Mouse (Mus musculus) adrenal gland, postnatal 14 days (tissue): ENCODE data around the gene Itpr2. TPM values are rescaled to one million over a fixed set of nuclear protein-coding genes. Genes with fewer than 3 reads are reported as not detected.

Experiments used
- DNase-seq: peaks from one replicate; pipeline ENCODE4 v3.0.0; 2021; ENCODE audit warnings: mixed read lengths
- total RNA-seq: library from RNA; stranded (reverse); gene quantifications from 2 replicates; pipeline ENCODE4 v1.2.3, GENCODE M21; 2021

Itpr2 gene
- total RNA-seq, 1 experiment from 2014 or later, result 93.3 TPM

DNA sequence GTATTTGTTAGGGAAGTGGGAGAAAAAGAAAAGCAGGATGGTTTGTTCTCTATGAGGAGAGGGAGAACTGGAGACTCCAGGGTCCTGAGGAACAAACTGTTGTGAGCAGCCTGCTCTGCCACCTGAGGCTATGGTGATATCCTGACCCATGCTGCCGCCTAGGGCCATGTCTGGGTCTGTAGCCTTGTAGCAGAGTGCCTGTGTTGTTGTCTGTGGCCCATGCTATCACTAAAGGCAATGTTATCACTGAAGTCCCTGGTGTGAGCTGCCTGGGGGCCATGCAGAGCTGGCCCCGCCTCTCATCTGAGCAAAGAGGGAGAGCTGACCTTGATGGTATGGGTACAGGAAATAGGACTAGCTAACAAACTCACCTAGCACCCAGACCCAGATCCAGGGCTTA lies 7.9 kb upstream of the Itpr2 start:
- DNase-seq, result no peak

DNA sequence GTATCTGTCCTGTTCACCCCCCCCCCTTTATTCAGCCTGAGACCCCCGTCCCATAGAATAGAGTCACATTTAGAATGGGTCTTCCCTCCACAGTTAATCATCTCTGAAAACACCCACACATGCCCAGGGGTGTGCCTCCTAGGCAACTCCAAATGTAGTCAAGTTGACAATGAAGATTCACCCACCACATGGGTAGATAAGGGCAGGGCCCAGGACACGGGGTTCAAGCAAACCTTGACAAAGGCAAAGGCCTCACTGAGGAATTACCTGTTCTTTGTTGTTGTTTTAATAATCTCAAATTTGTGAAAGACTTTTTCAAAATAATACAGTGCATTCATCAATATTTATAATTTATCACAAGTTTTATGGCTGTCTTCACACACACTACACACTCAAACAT lies 2.4 kb upstream of the Itpr2 start:
- DNase-seq, result no peak

DNA sequence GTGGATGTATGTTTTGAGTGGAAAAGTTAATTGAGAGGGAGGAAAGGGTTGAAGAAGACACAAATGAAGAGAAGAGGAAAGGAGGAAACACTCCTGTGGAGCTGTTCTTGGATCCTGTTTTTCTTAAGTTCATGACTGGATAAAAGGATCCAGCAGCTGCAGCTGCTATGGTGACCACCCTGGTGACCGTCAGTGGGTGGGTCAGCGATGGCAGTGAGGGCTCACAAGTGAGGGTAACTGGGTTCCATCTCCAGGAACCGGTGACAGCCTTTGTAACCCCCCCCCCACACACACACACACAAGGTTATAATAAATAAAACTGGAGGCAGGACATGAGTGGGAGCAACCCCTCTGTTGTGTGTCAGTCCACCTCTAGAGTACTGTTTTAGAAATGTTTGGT lies 833 bp upstream of the Itpr2 start:
- DNase-seq, result no peak

DNA sequence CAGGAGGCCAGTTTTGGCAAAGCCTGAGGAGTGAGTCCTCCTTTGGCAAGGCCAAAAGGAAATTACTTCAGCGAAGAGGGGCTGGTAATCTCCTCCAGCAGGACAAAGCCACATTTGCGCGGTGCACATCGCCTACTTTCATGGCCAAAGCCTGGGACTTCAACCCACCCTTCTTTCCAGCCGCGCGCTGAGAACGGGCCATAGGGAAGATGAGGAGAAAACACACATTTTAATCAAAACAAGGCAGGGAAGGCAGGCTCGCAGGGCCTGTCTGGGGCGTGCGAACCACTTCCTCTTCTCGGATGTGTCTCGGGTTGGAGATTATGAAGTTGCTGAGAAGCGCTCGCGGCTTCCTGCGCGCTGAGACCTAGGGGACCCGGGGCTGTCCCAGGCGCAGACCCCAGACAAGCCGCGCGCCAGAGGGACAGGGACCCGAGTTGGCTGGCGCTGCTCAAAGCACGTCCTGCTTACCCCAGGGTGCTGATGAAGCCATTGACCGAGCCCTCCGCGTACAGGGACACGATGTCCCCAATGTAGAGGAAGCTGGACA lies 632 bp downstream of the Itpr2 start:
- peak; percentile 61 for DNase-seq

DNA sequence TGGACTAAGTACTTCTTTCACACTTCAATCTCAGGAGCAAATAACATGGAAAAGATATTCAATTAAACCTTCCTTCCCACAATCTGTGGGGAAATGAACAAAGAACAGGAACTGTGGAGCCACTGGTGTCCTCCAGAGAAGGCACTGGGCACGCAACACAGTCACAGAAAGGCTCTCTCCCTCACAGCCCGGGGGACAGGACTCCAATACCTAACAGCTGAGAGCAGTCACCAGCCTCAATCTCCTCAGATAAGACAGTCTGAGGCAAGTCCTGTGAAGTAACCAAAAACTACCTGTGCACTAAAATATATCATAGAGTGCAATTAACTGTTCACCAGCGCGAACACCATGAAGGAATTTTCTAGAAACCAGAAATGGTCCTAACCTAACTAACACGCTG lies 1.3 kb downstream of the Itpr2 start:
- DNase-seq, result peak; percentile 48

DNA sequence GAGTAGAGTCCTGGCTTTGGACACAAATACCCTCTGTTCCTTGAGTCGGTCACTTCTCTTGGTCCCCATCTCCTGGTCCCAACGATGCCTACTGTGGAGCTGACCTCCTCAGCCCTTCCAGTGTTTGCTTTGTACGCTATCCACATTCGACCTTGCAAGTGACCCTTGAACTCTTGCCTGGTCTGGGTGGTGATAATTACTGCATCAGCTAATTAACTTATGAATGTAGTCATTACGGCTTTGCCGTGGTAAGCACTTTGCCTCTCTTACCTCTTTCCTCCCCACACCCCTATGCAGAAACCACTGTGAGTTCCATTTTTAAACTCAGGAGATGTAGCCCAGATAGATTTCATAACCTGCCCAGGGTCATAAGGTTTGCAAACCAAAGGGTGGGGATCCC lies 1.8 kb downstream of the Itpr2 start:
- DNase-seq, result no peak

DNA sequence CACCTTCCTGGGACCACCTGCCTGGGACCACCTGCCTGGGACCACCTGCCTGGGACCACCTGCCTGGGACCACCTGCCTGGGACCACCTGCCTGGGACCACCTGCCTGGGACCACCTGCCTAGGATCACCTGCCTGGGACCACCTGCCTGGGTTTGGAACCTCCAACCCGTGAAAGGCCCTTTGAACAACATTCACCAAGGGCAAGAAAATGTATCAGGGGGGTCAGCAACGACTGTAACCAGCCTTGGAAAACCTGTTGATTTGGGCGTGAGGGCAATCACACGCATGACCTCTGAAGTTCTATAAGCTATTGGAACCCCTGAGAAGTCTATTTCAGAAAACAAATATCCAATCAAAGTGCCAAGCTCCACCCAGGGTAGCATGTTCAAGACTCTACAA lies 2.5 kb downstream of the Itpr2 start:
- DNase-seq, result no peak

DNA sequence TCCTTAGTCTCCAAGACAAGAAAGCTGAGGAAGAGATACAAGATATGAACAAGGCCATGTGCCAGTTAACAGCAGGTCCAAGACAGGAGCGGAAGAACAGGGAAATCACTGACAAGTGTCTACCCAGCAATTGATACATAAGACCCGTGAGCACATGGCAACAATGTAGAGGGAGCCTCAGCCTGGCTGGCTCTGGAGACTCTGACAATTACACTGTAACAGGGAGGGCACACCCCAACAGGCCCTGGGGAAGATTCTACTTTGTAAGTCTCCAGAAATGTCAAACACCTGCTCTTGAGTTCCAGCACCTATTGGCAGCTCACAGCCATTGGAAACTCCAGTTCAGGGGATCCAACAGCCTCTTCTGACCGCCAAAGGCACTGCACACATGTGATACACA lies 3.6 kb downstream of the Itpr2 start:
- DNase-seq, result no peak

DNA sequence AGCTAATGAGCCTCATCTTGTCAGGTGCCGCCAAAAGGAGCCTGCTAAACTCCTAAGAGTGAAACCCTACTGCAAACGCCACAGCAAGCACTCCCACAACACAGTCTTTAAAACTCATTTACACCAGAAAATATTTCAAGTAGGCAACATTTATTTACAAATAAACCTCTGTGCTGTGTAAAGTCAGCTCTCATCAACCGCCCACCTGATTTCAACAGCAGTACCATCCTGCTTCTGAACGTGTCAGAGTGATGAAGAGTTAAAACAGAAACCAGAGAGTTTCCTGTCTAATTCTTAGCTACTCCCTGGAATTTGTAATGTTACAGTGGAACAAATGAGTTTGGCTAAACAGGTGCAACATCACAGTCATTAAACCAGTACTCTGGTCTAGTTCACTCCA lies 4.2 kb downstream of the Itpr2 start:
- DNase-seq, result no peak

DNA sequence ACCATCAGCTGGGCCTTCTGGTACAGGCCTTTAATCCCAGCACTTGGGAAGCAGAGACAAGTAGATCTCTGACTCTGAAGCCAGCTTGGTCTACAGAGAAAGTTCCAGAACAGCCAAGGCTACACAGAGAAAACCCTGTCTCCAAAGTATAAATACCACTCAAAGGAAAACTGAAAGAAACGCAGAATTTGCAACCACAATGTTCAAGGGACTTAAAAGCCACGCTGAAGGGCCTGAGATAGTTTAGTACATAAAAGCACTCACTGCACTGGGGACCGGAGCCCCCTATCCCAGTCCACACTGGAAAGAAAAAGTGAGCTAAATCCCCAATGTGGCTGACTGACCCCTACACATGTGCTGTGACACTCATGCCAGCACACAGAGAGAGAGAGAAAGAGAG lies 4.6 kb downstream of the Itpr2 start:
- DNase-seq, result no peak

DNA sequence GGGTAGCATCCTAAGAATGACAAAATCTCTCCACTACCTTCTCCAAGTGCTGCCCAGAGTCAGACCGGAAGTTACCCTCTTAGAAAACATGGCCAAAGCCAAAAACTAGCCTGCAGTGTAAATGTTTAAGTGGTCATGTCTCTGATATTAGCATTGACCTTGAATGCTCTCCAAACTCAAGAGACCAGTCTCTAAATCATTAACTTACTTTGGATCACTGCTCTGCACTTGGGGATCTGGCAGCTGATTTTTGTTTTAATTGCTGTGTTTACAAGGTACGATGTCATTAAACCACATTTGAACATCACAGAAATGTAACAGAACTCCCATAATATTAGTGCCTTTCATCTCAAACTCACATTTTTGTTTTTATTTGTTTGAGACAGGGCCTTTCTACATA lies 10.3 kb downstream of the Itpr2 start:
- no peak for DNase-seq

DNA sequence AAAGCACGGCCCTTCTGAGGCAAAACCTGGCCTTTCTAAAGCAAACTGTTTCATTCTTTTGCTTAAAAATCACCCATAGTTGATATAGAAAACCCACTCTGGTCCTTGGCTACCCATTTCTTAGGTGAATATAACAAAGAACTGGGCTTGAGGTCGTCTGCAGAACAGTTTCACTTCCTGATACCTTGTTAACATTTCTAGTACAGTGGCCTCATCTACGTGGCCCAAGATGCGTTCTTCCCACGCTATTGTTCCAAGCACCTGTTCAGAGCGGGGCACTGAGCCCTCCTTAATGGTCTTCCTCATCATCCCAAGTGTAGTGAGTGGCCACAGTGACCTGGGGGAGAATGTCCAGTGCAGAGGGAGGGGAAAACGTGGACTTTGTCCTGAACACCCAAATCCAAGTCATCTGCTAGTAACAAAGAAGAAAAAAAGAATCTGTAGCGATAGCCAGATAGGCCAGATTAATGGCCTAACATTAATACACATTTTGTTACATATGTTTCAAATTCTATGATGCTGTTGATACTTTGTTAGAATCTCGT lies 11.5 kb downstream of the Itpr2 start:
- DNase-seq, result no peak

DNA sequence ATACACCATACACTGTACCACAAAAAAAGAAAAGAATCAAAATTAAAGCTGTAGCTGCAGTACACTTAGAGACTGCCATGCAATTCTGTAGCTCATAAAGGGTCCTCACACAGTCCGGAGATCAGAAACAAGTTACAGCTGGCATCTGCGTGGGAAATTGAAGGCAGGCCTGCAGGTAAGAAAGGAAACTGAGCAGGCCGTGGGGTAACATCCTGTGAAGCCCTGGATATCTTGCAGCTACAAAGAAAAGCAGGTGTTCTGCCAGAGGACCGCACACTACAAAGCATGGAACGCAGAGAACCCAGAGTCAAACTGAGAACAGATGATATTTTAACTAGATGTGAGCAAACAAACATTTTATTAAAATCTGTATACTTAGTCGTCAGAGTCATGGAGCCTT lies 12.2 kb downstream of the Itpr2 start:
- no peak for DNase-seq

DNA sequence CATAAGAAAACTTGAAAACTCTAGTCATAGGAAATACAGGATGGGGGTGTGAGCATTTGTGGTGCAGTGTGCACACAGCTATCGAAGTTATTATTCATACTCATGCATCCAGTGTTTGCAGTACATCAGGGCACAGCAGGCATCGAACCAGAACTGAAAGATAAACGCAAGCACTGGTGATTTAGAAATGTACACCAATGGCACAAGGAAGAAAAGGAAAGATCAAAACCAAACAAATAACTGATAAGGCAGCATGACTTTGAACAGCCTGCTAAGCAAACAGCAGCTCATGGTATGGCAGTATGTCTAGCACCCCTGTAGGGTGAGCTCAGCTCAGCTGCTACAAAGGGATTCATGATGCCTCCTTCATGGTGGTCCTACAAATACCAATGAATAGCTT lies 13.3 kb downstream of the Itpr2 start:
- no peak for DNase-seq

DNA sequence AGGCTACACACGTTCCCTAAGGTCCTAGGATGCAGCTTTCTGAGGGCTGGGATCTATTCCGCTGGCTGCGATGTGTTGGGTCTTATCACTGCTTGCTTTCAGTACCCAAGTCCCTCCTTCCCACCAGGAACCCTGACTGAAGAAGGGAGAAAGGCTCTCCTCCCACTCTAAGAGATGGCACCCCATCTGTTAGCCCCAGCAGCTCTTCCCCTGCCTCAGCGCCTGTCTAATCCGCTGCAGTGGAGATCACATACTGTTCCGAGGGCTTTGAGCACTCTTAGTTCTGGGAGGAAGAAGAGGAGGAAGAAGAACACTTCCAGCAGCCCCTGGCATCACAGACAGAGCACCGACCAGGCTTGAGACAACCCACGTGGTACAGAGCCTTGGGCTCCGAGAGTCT lies 14.9 kb downstream of the Itpr2 start:
- DNase-seq, result no peak

DNA sequence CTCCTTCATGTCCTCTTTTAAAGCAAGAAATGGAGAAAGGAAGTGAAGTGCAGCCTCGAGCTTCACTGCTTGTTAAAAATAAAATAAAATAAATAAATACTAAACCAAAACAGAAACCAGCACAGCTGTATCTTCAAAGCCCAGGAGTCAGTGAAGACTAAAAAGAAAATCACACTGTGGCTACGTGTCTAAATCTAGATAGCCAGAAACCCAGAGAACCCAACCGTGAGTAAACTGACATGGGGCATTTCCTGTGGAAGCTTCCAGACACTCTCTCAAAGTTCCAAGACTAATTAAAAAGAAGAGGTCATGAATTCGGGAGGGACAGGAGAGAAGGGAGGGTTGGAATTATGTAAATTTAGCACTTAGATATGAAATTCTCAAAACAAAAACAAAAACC lies 15.9 kb downstream of the Itpr2 start:
- no peak for DNase-seq

DNA sequence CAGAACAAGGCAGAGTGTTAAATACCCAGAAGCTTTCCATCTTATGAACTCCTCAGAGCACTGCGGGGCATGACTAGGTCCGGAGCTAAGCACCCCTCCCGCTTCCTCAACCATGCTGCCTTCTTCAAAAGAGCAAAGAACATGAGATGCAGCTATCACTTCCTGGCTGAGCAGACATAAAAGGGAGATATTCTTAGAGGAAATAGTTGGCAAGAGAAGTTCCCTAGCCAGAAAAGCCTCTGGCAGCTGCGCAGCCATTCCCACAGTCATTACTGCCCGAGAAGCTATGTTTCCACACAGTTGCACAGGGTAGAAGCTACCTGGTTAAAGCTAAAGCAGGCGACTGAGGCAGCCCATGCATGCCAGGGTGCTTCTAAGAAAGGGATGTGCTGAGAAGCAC lies 20.6 kb downstream of the Itpr2 start:
- no peak for DNase-seq

DNA sequence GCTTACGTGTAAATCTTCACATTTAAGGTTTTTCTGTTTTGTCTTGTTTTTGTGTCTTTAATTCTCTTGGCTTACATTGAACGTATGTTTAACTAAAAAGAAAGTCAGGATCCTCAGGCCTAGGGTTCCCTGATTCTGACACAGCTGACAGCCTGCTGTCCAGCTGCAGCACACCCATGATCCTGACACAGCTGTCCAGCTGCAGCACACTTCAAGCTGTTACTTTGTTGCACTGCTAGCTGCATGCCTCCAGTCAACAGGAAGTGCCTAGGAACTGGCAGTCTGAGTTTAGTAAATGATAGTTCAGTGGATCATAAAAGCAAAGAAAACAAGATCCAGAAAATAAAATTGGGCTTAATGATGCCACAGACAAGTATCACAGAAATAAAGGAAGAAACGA lies 21.1 kb downstream of the Itpr2 start:
- DNase-seq, result no peak

DNA sequence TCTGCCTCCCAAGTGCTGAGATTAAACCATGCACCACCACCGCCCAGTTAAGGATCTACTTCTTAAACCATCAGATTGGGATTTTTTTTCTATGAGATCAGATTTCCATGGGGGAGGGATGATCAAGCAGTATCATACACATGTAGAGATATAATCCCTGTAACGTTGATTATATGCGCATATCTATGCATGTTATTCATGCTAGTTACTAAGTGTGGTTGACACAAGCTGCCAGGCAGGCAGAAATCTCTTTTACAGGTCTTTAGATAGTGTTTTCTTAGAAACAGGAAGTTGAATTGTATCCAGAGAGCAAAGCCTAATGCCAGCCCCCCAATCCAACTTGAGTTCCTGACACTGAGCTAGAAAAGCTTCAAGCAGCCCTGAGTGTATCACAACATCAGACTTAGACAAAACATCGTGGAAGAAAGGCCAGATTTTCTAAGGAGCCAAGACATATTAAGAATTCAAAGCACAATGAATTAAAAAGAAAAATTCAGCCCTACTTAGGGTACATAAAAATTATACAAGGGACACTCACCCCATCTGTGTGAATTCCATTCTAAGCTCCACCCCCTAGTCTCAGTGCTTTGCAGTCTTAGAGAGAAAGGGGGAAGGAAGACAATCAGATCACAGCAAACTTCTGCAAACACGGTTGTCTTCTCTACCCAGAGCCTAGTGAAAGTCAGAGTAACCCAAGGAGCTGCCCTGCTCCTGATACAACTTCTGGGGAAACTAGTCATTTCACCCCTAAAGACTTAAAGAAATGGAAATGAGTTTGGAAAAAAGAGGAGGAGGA lies 22.9 kb downstream of the Itpr2 start:
- no peak for DNase-seq

DNA sequence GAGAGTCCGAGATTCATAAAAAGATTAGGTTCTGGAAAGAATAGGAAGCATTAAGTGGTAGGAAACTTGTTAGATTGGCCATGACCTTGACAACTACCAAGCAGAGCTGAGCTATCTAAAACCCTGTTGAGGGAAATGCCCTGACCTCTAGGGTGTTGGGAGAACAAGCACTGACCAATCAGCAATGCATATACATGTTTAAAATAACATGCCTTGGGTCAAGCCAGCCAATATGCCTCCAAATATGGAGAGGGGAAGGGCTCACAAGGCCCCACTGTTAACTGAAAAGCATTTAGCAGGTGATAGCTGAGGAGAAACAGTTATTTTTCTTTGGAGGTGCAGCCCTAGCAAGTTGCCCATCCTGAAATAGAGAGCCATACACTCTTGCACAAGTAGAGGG lies 25.2 kb downstream of the Itpr2 start:
- DNase-seq, result no peak

DNA sequence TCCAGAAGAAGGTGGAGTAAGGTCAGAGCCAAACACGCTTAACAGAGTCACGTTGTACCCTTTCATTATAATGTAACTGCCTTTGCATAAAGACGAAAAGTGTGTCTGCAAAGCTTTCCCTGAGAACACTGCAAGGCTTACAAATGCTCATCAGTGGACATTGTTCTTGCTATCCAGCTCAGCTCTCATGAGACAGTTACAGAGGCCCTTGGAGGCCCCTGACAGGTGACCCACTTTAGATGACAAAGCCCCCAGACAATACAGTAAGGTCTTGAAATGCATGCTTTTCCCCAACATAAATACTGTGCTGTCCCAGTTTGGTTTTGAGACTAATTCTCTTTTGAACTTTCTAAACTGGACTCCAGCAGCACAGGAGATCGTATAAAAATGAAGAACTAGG lies 27.9 kb downstream of the Itpr2 start:
- DNase-seq, result no peak

DNA sequence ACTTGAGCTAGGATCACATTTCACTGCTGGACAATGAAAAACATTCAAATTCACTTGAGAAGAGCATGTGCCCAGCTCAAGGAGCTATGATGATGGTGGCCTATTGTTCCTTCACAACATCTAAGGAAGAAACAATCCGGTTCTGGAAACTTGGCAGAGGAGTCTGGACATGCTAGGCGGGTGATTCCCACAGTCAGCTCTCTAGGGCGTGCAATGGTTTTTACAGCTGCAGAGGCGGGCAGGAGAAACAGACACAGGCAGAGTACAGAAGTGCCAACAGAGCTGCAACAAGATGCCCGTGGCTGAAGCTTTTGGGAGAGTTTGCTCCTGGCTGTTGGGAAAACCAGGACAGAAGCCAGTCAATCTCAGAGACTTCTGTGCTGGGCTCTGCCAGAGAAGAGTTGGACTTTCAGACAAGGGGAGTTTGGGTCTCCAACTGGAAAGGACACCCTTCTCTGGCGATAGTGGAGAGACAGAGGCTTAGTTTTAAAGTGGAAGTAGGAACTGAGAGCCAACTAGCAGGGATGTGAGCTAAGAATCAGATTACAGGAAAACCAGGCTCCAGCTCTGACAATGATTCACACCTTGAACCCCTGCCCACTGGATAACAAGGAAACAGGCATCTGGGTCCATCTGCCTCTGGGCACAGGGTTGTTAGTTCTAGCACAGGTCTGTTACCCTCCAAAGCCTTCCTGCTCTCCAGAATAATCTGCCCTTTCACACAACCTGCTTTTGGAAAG lies 28.6 kb downstream of the Itpr2 start:
- DNase-seq, result no peak

DNA sequence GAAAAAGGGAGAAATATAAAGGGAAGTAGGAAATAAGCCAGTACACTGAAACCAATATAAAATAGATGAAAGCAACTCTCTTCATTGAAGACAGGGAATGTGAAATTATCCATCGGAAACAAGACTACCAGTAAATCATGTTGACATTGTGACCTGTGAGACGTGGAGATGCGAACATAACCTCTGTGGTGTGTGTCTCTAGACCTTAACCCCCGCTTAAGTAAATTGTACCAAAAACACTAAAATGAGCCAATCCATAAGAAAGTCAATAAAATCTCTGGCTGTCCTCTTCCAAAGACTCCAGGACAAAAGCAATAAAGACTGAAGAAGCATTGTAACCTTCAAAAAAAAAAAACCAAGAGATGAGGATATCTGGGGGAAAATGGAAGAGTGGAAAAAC lies 31.6 kb downstream of the Itpr2 start:
- DNase-seq, result no peak

DNA sequence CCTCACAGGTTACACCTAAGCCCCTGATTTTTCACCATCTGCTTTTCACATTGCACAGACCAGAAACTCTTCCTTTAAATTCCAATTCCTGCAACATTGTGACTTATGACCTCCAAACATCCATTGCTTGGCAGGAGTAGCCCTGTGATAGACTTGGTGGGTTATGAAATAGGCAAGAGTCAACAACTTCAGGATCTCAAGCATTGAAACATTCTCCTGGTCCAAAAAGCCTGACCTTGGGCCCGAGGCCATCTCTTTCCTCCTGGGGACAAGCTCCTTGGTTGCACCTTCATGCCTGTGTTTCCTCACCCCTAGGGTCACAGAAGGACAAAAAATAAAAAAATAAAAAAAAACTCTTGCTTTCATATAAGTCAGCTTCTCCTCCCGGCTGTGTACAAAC lies 32.1 kb downstream of the Itpr2 start:
- DNase-seq, result peak; percentile 81
